Mouse (Mus musculus) adrenal gland, postnatal 4 days (tissue): Measurements from ENCODE around the gene 1700011L22Rik. TPM values are rescaled to one million over a fixed set of nuclear protein-coding genes. Genes with fewer than 3 reads are reported as not detected.

ENCODE experiments used
- DNase-seq, 2 experiments: peaks; one replicate each; pipeline ENCODE4 v3.0.0; 2021 to 2022; ENCODE audit warnings: low spot score in 2 of 2, mixed read lengths in 2 of 2
- total RNA-seq, 2 experiments: library from RNA; stranded (reverse); gene quantifications; 2 replicates each; pipeline ENCODE4 v1.2.3; 2021

1700011L22Rik gene
- total RNA-seq, 2 experiments from 2014 or later: not detected

DNA sequence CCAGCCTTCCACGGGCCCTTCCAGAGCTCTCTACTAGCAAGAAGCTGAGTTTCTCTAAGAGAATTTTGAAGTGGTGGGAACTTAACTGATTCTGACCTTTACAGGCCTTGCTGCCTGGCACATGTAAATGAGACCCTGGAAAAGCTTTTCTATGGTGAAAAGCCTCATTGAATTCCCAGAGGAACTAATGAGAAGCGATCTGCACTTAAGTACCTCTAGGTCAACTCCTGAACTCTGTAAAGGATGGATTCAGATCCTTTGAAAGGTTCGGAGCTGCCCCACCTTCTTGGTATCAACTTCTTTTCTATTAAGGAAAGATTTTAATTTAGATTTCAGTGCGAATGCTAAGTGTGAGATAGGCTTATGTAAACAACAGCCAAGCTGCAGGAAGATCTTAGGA, 72.4 kb downstream of the 1700011L22Rik start:
- no peak for DNase-seq

DNA sequence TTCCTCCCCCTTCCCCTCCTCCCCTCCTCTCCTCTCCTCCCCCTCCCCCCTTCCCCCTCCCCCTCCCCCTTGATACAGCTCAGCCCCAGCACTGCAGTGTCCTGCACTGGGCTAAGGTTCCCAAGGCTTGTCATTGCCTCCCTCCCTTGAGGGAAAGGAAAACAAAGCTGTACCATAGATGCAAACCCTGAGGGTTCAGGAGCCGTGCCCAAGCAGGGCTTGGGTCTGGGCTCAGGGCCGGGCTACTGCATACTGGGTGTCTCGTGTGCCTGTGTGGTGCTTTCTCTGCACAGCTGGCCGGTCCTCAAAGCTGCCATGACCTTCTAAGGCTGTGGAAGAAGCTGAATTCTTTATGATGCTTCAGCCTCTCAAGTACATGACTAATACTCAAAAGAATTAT, 74.8 kb downstream of the 1700011L22Rik start:
- no peak for DNase-seq

DNA sequence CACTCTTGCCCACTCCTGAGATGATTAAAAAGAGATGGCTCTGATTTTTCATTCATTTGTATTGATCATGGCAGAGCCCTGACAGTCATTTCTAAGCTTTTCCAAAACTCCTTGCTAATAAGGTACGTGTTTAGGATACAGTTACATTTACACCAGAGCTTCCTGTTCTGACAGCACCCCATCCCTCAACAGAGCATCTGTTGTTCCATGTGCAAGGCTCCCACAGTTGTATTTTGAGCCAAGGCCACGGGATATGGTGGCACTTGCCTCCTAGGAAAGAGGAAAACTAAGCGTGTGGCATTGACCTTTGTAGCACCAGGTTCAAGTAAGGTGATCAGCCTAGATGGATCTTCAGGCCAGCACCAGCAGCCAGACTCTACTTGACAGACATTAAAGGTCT, 83.1 kb downstream of the 1700011L22Rik start:
- no peak for DNase-seq

DNA sequence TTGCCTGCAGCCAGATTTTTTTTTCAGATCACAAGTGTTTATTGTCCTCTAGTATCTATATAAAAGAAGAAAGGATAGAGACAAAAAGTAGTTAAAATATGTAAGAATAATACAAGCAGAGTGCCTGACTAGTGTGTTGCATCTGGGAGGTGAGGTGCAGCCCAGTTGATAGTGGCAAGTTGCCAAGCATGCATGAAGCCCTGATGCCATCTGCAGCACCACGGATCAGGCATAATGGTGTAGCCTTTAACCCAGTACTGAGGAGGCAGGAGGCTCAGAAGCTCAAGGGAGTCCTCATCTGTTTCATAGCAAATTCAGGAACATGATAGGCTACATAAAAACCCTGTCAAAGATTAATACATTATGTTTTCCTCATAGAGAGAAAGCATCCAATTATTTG, 84.0 kb downstream of the 1700011L22Rik start:
- DNase-seq: no peak

DNA sequence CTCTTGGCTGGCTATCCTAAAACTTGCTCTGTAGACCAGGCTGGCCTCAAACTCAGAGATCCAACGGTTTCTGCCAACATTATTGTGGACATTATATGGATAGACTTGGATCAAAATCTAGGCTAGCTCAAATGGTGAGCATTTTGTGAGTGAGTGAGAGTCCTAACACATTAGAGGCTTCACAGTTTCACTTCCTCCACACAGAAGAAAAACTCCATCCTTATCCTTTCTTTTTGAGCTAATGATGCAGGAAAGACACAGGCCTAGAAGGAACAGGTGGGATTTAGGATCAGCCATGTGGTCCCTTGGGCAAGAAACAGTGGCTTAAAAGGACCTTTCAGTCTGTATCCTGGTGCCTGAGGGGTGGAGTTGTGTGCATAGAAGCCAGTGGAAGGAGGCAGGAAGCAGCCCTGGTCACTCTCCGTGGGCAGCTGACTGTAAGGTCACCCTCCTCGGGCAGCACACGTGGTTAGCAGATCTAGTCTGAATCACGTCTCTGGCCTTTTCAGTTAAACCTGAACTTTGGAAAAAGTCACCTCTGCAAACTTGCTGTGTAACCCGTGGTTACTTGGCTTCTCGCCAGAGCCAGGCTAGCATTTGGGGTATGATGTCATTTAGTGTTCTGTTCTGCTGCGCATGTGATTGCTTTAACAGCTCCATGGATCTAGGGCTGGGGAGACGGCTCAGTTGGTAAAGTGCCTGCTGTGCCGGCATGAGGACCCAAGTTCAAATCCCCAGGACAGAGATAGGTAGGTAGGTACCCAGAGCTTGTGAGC, 85.6 kb downstream of the 1700011L22Rik start:
- DNase-seq: peak; percentile 24 to 49

DNA sequence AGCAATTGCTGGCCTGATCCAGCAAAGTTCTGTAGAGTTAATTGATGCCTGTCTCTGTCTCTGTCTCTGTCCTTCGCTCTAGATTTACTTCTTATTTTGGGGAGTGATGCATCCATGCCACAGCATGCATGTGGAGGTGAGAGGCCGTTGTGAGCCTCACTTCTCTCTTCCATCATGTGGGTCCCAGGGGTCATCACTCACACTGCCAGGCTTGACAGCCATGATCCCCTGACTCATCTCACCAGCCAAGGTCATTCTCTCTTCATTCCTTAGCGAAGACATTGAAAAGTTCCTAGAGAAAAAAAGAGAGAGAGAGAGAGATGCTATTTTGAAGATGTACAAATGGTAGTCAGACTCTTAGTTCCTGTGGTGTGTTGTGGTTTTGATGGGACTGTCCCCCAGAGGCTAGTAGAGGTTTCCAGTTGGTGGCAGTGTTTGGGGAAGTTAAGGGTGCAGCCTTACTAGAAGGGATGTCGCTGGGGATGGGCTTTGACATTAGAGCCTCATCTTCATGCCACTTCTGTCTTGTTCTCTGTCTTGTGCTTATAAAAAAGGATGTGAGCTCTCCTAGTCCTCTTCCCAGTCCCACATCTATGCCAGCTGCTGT, 87.1 kb downstream of the 1700011L22Rik start:
- DNase-seq: no peak

Other genes starting within 250 kb of the 1700011L22Rik start
- gene Zfp827, start 220.1 kb downstream of the 1700011L22Rik start, total RNA-seq: 10 to 100 TPM; 28.6 to 32.0 TPM
- gene Mmaa, start 46.4 kb upstream of the 1700011L22Rik start, total RNA-seq: 10 to 100 TPM; 15.6 to 19.5 TPM
- gene Smad1, start 150.9 kb upstream of the 1700011L22Rik start, total RNA-seq: 10 to 100 TPM; 48.6 to 54.4 TPM